In the genomic region with DNA sequence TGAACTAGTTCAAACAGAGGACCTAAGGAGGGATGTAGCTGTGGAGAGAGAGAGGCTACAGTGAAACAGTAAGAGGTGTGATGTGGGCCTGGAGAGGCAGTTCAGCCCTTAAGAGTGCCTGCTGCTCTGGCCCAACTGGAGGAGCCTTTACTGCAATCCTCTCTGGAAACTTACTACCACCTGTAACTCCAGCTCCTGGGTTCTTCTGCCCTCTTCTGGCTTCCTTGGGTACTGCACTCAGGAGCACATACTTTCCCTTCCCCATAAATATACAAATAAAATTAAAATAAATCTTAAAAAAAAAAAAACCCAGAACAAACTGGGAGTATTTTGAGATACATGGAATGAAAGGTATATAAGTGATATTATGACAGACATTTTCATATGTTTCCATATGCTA, we compare ENCODE assay signal across 9 mouse cellular contexts. TPM values are rescaled to one million over a fixed set of nuclear protein-coding genes. Genes with fewer than 3 reads are reported as not detected.
A peak's percentile ranks its signal among the peaks of the same experiment; 100 is the strongest.
DNase-seq lines count a peak whose midpoint lies in the region; ATAC-seq and TF ChIP-seq lines count a peak whose summit lies in the region.
"Had no signal": no experiment of that assay in that cellular context is flagged by ENCODE, and none has a peak within 500 bp of the region (broad histone marks: within the 10 kb centered on the region; RNA-seq: fewer than 3 reads in every experiment).

No protein-coding gene starts in this region.

- peak; percentile 76 for DNase-seq in heart, adult 11 months
- DNase-seq in heart, embryonic 10.5 days (ENCODE audit: low spot score) = no peak
- DNase-seq in spleen, postnatal 10 days (ENCODE audit: low spot score in 2 of 2) = peak; percentile 11 to 50
- DNase-seq in spleen, postnatal 36 days (ENCODE audit: low spot score in 2 of 2) = no peak
- DNase-seq in c-Kit-positive CD71-negative TER-119-negative erythroid progenitor cells, embryonic 14.5 days (ENCODE audit: low read depth) = peak; percentile 18
- DNase-seq in kidney, postnatal 10 days = peak; percentile 78
- no peak for DNase-seq in midbrain, postnatal 0 days (ENCODE audit: low spot score)
- DNase-seq in T-cell, adult 2 months (ENCODE audit: low spot score) = no peak

- H3K9me3 ChIP-seq in heart, embryonic 10.5 days = no peaks in the 10 kb centered on the region
- no peaks in the 10 kb centered on the region for H3K9me3 ChIP-seq in midbrain, postnatal 0 days (ENCODE audit: low read length)
- H3K9me3 ChIP-seq: embryonic facial prominence, embryonic 12.5 days had no signal

- peaks cover 5% of the 10 kb centered on the region; the same call in 1 of the 2 replicates for H3K4me1 ChIP-seq in heart, embryonic 10.5 days
- H3K4me1 ChIP-seq in midbrain, postnatal 0 days (ENCODE audit: insufficient read depth, low read length) = no peaks in the 10 kb centered on the region
- H3K4me1 ChIP-seq: embryonic facial prominence, embryonic 12.5 days had no signal

- TF ChIP-seq CTCF in midbrain, postnatal 0 days (IDR thresholded peaks at IDR 0.05) = peak; percentile 69

- H3K27me3 ChIP-seq in heart, embryonic 10.5 days (ENCODE audit: insufficient read depth, poor library complexity, severe bottlenecking) = no peaks in the 10 kb centered on the region
- no peaks in the 10 kb centered on the region for H3K27me3 ChIP-seq in midbrain, postnatal 0 days (ENCODE audit: insufficient read depth, low read length)
- H3K27me3 ChIP-seq: embryonic facial prominence, embryonic 12.5 days had no signal

- no peak overlapping the region for H3K4me3 ChIP-seq in heart, embryonic 10.5 days
- H3K4me3 ChIP-seq in midbrain, postnatal 0 days (ENCODE audit: low read depth, low read length) = no peak overlapping the region
- H3K4me3 ChIP-seq: embryonic facial prominence, embryonic 12.5 days had no signal

- H3K9ac ChIP-seq in midbrain, postnatal 0 days (replicated peaks; ENCODE audit: low read length, poor library complexity, severe bottlenecking) = no peak overlapping the region
- H3K9ac ChIP-seq: embryonic facial prominence, embryonic 12.5 days had no signal

- H3K4me2 ChIP-seq in midbrain, postnatal 0 days (ENCODE audit: low read depth, low read length, poor library complexity, severe bottlenecking) = no peak overlapping the region
- H3K4me2 ChIP-seq: embryonic facial prominence, embryonic 12.5 days had no signal

- no peak for ATAC-seq in midbrain, postnatal 0 days (ENCODE audit: low FRiP score)

- no peaks in the 10 kb centered on the region for H3K36me3 ChIP-seq in heart, embryonic 10.5 days
- H3K36me3 ChIP-seq in midbrain, postnatal 0 days (ENCODE audit: insufficient read depth, low read length) = no peaks in the 10 kb centered on the region
- H3K36me3 ChIP-seq: embryonic facial prominence, embryonic 12.5 days had no signal

- H3K27ac ChIP-seq in heart, embryonic 10.5 days = no peak overlapping the region
- no peak overlapping the region for H3K27ac ChIP-seq in midbrain, postnatal 0 days (ENCODE audit: low read depth, low read length)
- H3K27ac ChIP-seq: embryonic facial prominence, embryonic 12.5 days had no signal

RNA-seq across cellular contexts. Expression of gene Meis2, which starts 35.6 kb away (rescaled TPM):
- polyA plus RNA-seq in heart, embryonic 10.5 days (2016; fragmentation: Nextera tagmentation; extraction: Ambion mirVana) = 45.2 and 62.7 TPM in 2 replicates
- total RNA-seq in midbrain, postnatal 0 days (2014; rRNA removed) = 121 and 147 TPM in 2 replicates
- 52.1 and 58.3 TPM in 2 replicates for polyA plus RNA-seq in midbrain, postnatal 0 days (2015; fragmentation: Nextera tagmentation; extraction: Ambion mirVana)

Comparison
In these comparisons a context has a peak if more than half of its experiments do, and no peak if none do; other contexts are left out.
1. DNase-seq: peak in heart, adult 11 months (single experiment), spleen, postnatal 10 days (2 of 2), c-Kit-positive CD71-negative TER-119-negative erythroid progenitor cells, embryonic 14.5 days (single experiment) and kidney, postnatal 10 days (single experiment); none in heart, embryonic 10.5 days (single experiment), spleen, postnatal 36 days (0 of 2), midbrain, postnatal 0 days (single experiment) and T-cell, adult 2 months (single experiment).